Mouse (Mus musculus): ENCODE data around the gene Mepe. TPM values are rescaled to one million over a fixed set of nuclear protein-coding genes. Genes with fewer than 3 reads are reported as not detected.

Gene Mepe
- polyA plus RNA-seq, 1 experiment from 2014 or later: not detected

Small RNA genes lying within 50 kb of the gene (microRNA-seq; reads per million reads assigned to microRNA genes)
- not detected for gene Gm23616

Other genes with a start within 250 kb of the Mepe start
- gene Gm17660, start 247.7 kb upstream of the Mepe start, polyA plus RNA-seq (2015; fragmentation: Nextera tagmentation; extraction: Ambion mirVana): 0.44 TPM in 1 of 2 replicates, not detected in the other
- gene Sparcl1, start 211.6 kb upstream of the Mepe start, polyA plus RNA-seq (2015; fragmentation: Nextera tagmentation; extraction: Ambion mirVana): 481 and 585 TPM in 2 replicates
- gene Dspp, start 154.6 kb upstream of the Mepe start, polyA plus RNA-seq (2015; fragmentation: Nextera tagmentation; extraction: Ambion mirVana): not detected in 2 replicates
- gene Dmp1, start 122.7 kb upstream of the Mepe start, polyA plus RNA-seq (2015; fragmentation: Nextera tagmentation; extraction: Ambion mirVana): 0.13 and 0.59 TPM in 2 replicates
- gene Ibsp, start 26.2 kb upstream of the Mepe start, polyA plus RNA-seq (2015; fragmentation: Nextera tagmentation; extraction: Ambion mirVana): 0.59 and 8.9 TPM in 2 replicates
- 14.9 and 23.4 TPM in 2 replicates for gene Spp1, start 109.8 kb downstream of the Mepe start, polyA plus RNA-seq (2015; fragmentation: Nextera tagmentation; extraction: Ambion mirVana)
- 5.8 and 7.6 TPM in 2 replicates for gene Pkd2, start 134.1 kb downstream of the Mepe start, polyA plus RNA-seq (2015; fragmentation: Nextera tagmentation; extraction: Ambion mirVana)
- 10.9 and 11.4 TPM in 2 replicates for gene BC005561, start 183.0 kb downstream of the Mepe start, polyA plus RNA-seq (2015; fragmentation: Nextera tagmentation; extraction: Ambion mirVana)